Mouse (Mus musculus) left cerebral cortex, postnatal 4 days (tissue): ENCODE data around the gene Haus8. TPM values are rescaled to one million over a fixed set of nuclear protein-coding genes. Genes with fewer than 3 reads are reported as not detected.
"Not testable (repeated sequence)": the region's sequence is repeated elsewhere in the genome, so short reads cannot be mapped to it uniquely, and the experiment has no call there.

Experiments used
- DNase-seq: peaks from one replicate; pipeline ENCODE4 v3.0.0-alpha.2; 2022
- intact Hi-C: fragments of 180-260 bp; cut with DNase I; formaldehyde crosslinking; loops from one replicate; pipeline ENCODE4 v1.15.1; 2025
- total RNA-seq, 2 experiments: library from RNA; stranded (reverse); gene quantifications; 2 replicates each; pipeline ENCODE4 v1.2.3; 2021

Gene Haus8
- total RNA-seq = 10 to 100 TPM; 38.8 to 39.4 TPM

- peak; percentile 96 for DNase-seq
- intact Hi-C loops = no loop called here
Observed at GRCm38 (mm10) chr8:71272286-71273150, at the start of gene Haus8, which contains the start of gene Myo9b. Gene Haus8 (minus strand): TSS chr8:71272934. Gene Myo9b (plus strand): TSS chr8:71272714.

- DNase-seq, intact Hi-C loops: not testable (repeated sequence)
Observed at GRCm38 (mm10) chr8:71319760-71320159, 47.0 kb upstream of the Haus8 start.

- intact Hi-C loops, DNase-seq: not testable (repeated sequence)
Observed at GRCm38 (mm10) chr8:71318610-71319009, 45.9 kb upstream of the Haus8 start.

GRCm38 (mm10) chr8:71316486-71317031 is 43.8 kb upstream of the Haus8 start:
- intact Hi-C loops = no loop called here
- no peak for DNase-seq

GRCm38 (mm10) chr8:71315972-71316371 is 43.2 kb upstream of the Haus8 start:
- no peak for DNase-seq
- intact Hi-C loops = no loop called here

GRCm38 (mm10) chr8:71313951-71314350 is 41.2 kb upstream of the Haus8 start:
- intact Hi-C loops = no loop called here

GRCm38 (mm10) chr8:71312700-71313099 is 40.0 kb upstream of the Haus8 start:
- DNase-seq = peak; percentile 20
- intact Hi-C loops = no loop called here

More at GRCm38 (mm10) chr8:71313951-71314350, 41.2 kb upstream of the Haus8 start:
- DNase-seq = no peak

GRCm38 (mm10) chr8:71310446-71310845 is 37.7 kb upstream of the Haus8 start:
- intact Hi-C loops = no loop called here
- DNase-seq = no peak

GRCm38 (mm10) chr8:71307913-71308312 is 35.2 kb upstream of the Haus8 start:
- DNase-seq = no peak
- intact Hi-C loops = no loop called here

GRCm38 (mm10) chr8:71307371-71307770 is 34.6 kb upstream of the Haus8 start:
- no peak for DNase-seq
- intact Hi-C loops = no loop called here

GRCm38 (mm10) chr8:71305988-71306387 is 33.3 kb upstream of the Haus8 start:
- intact Hi-C loops = no loop called here
- DNase-seq = no peak

GRCm38 (mm10) chr8:71303632-71304031 is 30.9 kb upstream of the Haus8 start:
- intact Hi-C loops = no loop called here
- DNase-seq = no peak

GRCm38 (mm10) chr8:71302788-71303187 is 30.1 kb upstream of the Haus8 start:
- intact Hi-C loops = no loop called here
- no peak for DNase-seq

- DNase-seq = no peak
- intact Hi-C loops = no loop called here
Observed at GRCm38 (mm10) chr8:71299716-71300115, 27.0 kb upstream of the Haus8 start.

GRCm38 (mm10) chr8:71297439-71297838 is 24.7 kb upstream of the Haus8 start:
- intact Hi-C loops = no loop called here

GRCm38 (mm10) chr8:71296784-71297183 is 24.1 kb upstream of the Haus8 start:
- intact Hi-C loops = no loop called here

More at GRCm38 (mm10) chr8:71297439-71297838, 24.7 kb upstream of the Haus8 start:
- no peak for DNase-seq

GRCm38 (mm10) chr8:71296188-71296621 is 23.5 kb upstream of the Haus8 start:
- DNase-seq = no peak
- intact Hi-C loops = no loop called here

More at GRCm38 (mm10) chr8:71296784-71297183, 24.1 kb upstream of the Haus8 start:
- no peak for DNase-seq

- intact Hi-C loops, DNase-seq: not testable (repeated sequence)
Observed at GRCm38 (mm10) chr8:71293930-71294329, 21.2 kb upstream of the Haus8 start.

- DNase-seq = no peak
- intact Hi-C loops = no loop called here
Observed at GRCm38 (mm10) chr8:71291351-71291750, 18.6 kb upstream of the Haus8 start.

- DNase-seq = no peak
- intact Hi-C loops = no loop called here
Observed at GRCm38 (mm10) chr8:71290911-71291310, 18.2 kb upstream of the Haus8 start.

- intact Hi-C loops = no loop called here
- DNase-seq = no peak
Observed at GRCm38 (mm10) chr8:71290211-71290610, 17.5 kb upstream of the Haus8 start.

- intact Hi-C loops = no loop called here
- no peak for DNase-seq
Observed at GRCm38 (mm10) chr8:71289098-71289497, 16.4 kb upstream of the Haus8 start.
